Mouse (Mus musculus) gastrocnemius, postnatal 25 days (tissue): ENCODE results near the gene Gm43951. TPM values are rescaled to one million over a fixed set of nuclear protein-coding genes. Genes with fewer than 3 reads are reported as not detected.

Source experiments
- DNase-seq: peaks from one replicate; pipeline ENCODE4 v3.0.0; 2022
- long read RNA-seq, 2 experiments: library from polyadenylated mRNA; stranded (forward); transcript quantifications; one replicate each; pipeline ENCODE4 v2.0.0; 2021
- total RNA-seq, 2 experiments: library from RNA; stranded (reverse); gene quantifications; 1 replicate in 1 of 2; 2 replicates in 1 of 2; pipeline ENCODE4 v1.2.3; 2021

Gene Gm43951
- total RNA-seq, result under 1 TPM; 0.08 to 0.10 TPM
- long read RNA-seq, experiment 1, result 0 reads
- long read RNA-seq, experiment 2, result 0 reads

- DNase-seq, result no peak
These were observed at the start of gene Gm43951 for GRCm38 (mm10) chr11:72206341-72207203. TSS of gene Gm43951 (minus strand) at chr11:72206840.

DNA sequence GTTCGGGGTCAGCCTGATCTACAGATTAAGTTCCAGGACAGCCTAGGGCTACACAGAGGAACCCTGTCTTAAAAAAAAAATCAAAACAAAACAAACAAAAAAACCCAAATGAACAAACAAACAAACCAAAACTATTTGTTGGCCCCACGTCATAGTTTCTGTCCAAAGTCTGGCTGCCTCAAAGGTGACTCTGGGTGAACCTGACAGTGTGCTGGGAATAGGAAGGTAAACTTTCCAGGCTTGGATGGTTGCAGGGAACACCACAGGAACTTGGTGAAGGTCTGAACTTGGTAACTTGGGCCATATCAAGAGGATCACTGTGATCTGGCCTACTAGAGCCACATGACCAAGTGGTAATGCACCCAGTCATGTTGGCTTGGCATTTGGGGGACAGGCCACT, 49.8 kb upstream of the Gm43951 start:
- DNase-seq, result no peak

DNA sequence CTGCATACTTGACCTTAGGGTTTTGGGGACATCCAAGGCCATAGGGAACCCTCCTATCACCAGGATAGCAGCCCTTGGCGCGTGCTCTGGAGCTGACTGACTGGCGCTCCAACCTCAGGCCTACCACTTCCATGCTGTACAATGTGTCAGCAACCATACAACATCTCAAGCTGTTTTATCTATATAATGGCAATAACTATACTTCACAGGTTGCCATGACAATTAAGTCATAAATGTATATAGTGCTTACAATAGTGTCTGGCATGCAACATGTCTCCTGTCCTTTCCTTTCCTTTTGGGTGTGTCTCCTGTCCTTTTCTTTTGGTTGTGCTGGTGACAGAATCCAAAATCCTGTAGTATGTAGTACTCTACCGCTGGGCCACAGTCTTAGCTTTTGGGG, 49.0 kb upstream of the Gm43951 start:
- no peak for DNase-seq

- DNase-seq, result no peak
These were observed 38.6 kb upstream of the Gm43951 start for GRCm38 (mm10) chr11:72245196-72245753.

DNA sequence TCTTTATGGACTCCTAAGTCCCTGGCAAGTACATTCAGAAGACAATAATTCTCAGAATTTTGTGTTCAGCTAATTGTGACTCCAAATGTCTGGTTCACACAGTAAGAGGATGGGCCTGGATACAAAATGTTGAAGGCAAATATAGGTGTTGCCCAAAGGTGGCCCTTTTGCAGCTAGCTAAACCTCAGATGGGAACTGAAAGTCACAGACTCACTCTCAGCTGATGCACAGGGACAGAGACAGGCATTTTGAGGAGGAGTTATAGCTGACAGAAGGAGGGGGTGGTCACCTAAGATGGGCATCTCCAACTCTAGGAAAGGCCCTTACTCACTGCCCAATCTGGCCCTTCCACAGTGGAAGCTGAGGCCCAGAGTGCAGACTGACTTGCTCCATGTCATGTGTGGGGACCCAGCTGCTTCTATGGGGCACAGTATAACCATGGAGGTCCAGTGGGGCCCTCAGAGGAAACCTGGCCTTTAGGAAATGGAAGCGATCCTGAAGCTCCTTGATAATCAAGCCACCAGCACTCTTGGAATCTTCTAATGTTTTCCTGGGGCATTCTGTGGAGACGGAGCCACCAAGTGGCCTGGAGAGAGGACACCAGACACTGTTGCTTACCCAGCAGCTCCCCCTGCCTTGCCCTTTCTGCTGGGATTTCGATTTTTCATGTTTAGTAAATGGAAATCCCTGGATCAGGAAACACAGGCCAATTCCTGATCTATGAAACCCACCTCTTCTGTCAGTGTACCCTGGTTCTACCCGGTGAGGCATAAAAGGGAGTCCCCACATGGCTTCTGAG, 33.6 kb upstream of the Gm43951 start:
- no peak for DNase-seq

DNA sequence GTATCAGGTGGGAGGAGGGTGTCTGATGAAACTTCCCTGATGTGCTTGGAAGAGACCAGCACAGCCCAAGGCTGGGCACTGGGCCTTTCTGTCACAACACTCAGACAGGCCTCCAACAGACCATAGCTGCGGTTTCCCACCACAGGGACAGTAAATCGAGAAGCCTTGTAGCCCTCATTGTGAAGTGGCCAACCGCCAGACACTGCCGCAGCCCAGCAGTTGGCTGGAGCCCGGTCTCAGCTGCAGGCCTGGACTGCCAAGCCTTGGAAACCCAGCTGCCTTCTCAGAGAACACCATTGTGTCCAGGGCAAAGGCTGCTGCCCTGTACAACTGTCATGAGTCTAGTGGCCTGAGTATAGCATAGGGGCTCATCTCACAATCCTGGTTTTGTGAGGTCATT, 27.4 kb upstream of the Gm43951 start:
- peak; percentile 67 for DNase-seq

- DNase-seq, result no peak
These were observed 26.4 kb upstream of the Gm43951 start for GRCm38 (mm10) chr11:72232991-72233390.

DNA sequence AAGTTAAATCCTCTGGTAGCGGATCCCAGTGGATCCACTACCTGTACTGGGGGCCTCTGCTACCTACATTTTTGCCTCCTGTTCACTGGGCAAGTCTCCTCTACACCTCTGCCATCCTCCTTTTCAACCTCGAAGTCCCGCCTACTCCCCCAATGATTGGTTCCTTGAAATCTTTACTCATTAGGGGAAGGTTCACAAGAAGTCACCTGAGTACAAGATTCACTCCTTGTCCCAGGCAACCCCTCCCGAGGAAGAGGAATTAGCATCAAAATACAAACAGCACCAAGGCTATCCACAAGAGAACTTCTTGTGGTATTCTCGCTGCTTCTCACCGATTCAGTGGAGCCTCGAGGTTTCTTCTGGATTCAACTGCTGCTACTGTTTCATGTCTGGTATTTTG, 25.4 kb upstream of the Gm43951 start:
- DNase-seq, result no peak

- DNase-seq, result no peak
These were observed 21.9 kb upstream of the Gm43951 start for GRCm38 (mm10) chr11:72228513-72228912.

GRCm38 (mm10) chr11:72226901-72227300, 20.3 kb upstream of the Gm43951 start:
- no peak for DNase-seq

- no peak for DNase-seq
These were observed 19.6 kb upstream of the Gm43951 start for GRCm38 (mm10) chr11:72226020-72226791.

- no peak for DNase-seq
These were observed 18.2 kb upstream of the Gm43951 start for GRCm38 (mm10) chr11:72224865-72225264.

GRCm38 (mm10) chr11:72223414-72223813, 16.8 kb upstream of the Gm43951 start:
- DNase-seq, result no peak

- no peak for DNase-seq
These were observed 14.6 kb upstream of the Gm43951 start for GRCm38 (mm10) chr11:72221278-72221677.

GRCm38 (mm10) chr11:72217116-72217515, 10.5 kb upstream of the Gm43951 start:
- no peak for DNase-seq

GRCm38 (mm10) chr11:72215410-72215797, 8.8 kb upstream of the Gm43951 start, which contains the start of gene Med31:
TSS of gene Med31 (minus strand) at chr11:72215592.
- peak; percentile 72 for DNase-seq

- peak; percentile 92 for DNase-seq
These were observed 8.2 kb upstream of the Gm43951 start for GRCm38 (mm10) chr11:72214591-72215409.

DNA sequence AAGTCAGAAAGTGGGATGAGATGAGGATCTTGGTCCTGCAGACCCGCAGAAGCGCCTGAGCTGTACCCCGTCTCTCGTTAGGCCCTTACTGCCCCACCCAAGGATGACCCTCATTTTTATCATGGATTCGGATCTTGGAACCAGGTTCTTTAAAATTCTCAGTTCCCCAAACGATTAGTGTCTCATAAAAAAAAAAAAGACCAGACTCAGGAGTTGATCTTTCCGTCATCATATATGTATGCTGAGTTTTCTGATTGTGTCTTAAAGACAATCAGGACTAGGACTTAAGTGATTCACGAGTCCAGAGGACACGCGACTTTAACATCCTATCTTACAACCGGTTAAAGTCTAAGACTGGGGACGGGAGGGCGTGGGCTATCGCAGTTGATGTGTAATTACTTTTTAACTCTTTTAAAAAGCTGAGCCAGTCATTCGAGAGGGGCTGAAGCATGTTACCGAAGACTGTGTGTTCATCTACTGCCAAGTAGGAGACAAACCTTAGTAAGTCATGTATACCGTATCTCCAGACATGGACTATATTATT, 1.3 kb upstream of the Gm43951 start:
- DNase-seq, result no peak

GRCm38 (mm10) chr11:72207204-72207833, 679 bp upstream of the Gm43951 start, which contains the start of the genes 4933427D14Rik and Txndc17:
TSS of gene 4933427D14Rik (minus strand) at chr11:72207459.
TSS of gene Txndc17 (plus strand) at chr11:72207547.
- peak; percentile 83 for DNase-seq

DNA sequence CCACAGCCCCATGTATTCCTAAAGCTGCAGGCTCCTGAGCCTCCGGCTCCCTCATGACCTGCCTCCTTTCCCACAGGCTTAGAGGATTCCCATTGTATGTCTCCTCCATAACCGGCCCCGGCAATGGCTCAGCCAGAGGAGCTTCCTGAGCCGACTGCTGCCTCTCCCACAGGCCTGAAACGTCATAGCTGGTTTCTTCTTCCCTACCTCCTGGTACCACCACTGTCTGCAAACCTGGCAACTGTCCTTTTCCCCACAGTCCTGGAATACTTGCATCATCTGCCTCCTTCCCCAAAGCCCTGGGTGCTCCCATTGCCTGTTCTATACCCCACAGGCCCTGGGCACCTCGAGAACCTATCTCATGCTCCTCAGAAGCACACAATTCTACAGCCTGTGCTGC, 1.4 kb downstream of the Gm43951 start:
- DNase-seq, result no peak
